11 mouse cellular contexts compared by ENCODE assay signal in the genomic region with DNA sequence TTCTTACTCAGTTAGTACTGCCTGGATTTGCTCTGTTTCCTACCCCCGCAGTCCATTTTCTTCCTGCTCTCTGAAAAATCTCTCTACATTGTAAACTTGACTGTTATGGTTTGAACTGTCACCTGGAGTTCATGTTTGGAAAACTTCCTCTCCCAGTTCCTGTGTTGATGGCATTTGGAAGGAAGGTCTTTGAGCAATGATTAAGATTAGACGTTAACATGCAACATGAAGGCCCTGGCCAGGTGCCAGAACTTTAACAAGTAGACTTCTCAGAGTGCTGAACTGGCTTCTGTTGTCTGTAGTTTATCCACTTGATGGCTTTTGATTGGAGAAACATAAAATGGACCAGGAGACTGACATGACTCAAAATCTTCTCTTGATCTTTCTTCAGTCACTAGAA. TPM values are rescaled to one million over a fixed set of nuclear protein-coding genes. Genes with fewer than 3 reads are reported as not detected.
DNase-seq lines count a peak whose midpoint lies in the region; ATAC-seq lines count a peak whose summit lies in the region.
"Had no signal": no experiment of that assay in that cellular context is flagged by ENCODE, and none has a peak within 500 bp of the region (broad histone marks: within the 10 kb centered on the region; RNA-seq: fewer than 3 reads in every experiment).

No protein-coding gene starts in this region.

- ATAC-seq in megakaryocyte, adult 5-6 weeks (ENCODE audit: poor library complexity, severe bottlenecking): no peak

- DNase-seq in adrenal gland, postnatal 14 days: peak; percentile 51
- no peak for DNase-seq in adrenal gland, adult 18-20 months (ENCODE audit: low spot score in 2 of 2)
- DNase-seq in heart, postnatal 4 days: peak; percentile 34
- no peak for DNase-seq in heart, adult 8-10 months (ENCODE audit: low spot score)
- peak; percentile 51 for DNase-seq in testis, postnatal 10 days (ENCODE audit: low spot score)
- no peak for DNase-seq in testis, postnatal 14 days (ENCODE audit: low spot score)
- DNase-seq in lung, postnatal 4 days: peak; percentile 36 to 45
- DNase-seq: cerebellum, adult 9-10 months; right cerebral cortex, adult 18-20 months; thymus, adult 2 months had no signal

RNA-seq across cellular contexts. Expression of a gene that starts 31.0 kb away (rescaled TPM):
- total RNA-seq in adrenal gland, postnatal 14 days (2021): 164 and 182 TPM in 2 replicates
- 100 to 1,000 TPM; 105 to 116 TPM for total RNA-seq in adrenal gland, adult 18-20 months (2021)
- 100 to 1,000 TPM; 251 to 275 TPM for total RNA-seq in heart, postnatal 4 days (2021)
- total RNA-seq in heart, adult 8-10 months (2022): 100 to 1,000 TPM; 234 to 273 (median 251) TPM
- 57.2 and 64.4 TPM in 2 replicates for total RNA-seq in megakaryocyte, adult 5-6 weeks (2015)
- total RNA-seq in megakaryocyte, adult 5-6 weeks (2017): 38.5 and 47.9 TPM in 2 replicates

RNA-seq across cellular contexts. Expression of a gene that starts 32.3 kb away (rescaled TPM):
- 2.3 and 3.8 TPM in 2 replicates for total RNA-seq in adrenal gland, postnatal 14 days (2021)
- 1 to 10 TPM; 3.3 to 4.2 TPM for total RNA-seq in adrenal gland, adult 18-20 months (2021)
- 1 to 10 TPM; 1.8 to 2.1 TPM for total RNA-seq in heart, postnatal 4 days (2021)
- 1 to 10 TPM; 2.0 to 2.4 (median 2.3) TPM for total RNA-seq in heart, adult 8-10 months (2022)
- not detected in 2 replicates for total RNA-seq in megakaryocyte, adult 5-6 weeks (2015)
- not detected in 2 replicates for total RNA-seq in megakaryocyte, adult 5-6 weeks (2017)

Comparison
In these comparisons a context has a peak if more than half of its experiments do, and no peak if none do; other contexts are left out.
1. DNase-seq: peak in adrenal gland, postnatal 14 days (single experiment), heart, postnatal 4 days (single experiment), testis, postnatal 10 days (single experiment) and lung, postnatal 4 days (2 of 2); none in adrenal gland, adult 18-20 months (0 of 2), heart, adult 8-10 months (single experiment) and testis, postnatal 14 days (single experiment).